Mouse (Mus musculus) E14TG2a.4 (cell line): ENCODE measurements around the gene Pde4d.

Experiments
- CTCF ChIP-seq: conservative IDR thresholded peaks from 2 replicates; pipeline ENCODE4 v1.5.1; 2014; ENCODE audit warnings: low read length
- POU5F1 ChIP-seq: IDR thresholded peaks from 2 replicates; pipeline ENCODE4 v1.6.1; 2014; ENCODE audit warnings: low read length, borderline replicate concordance

GRCm38 (mm10) chr13:108646801-108647200 is 197.1 kb downstream of the Pde4d start:
- TF ChIP-seq CTCF (no peak), POU5F1 (no peak)
